Mouse (Mus musculus) MEL (cell line): ENCODE data around the gene Tead1. TPM values are rescaled to one million over a fixed set of nuclear protein-coding genes. Genes with fewer than 3 reads are reported as not detected.

Source experiments
- DNase-seq: peaks from one replicate; pipeline ENCODE4 v3.0.0; 2011; ENCODE audit warnings: low read depth, low spot score
- H3K27ac ChIP-seq: 2 replicates; pipeline ENCODE4 v1.5.1; 2012; ENCODE audit warnings: low read depth, mild to moderate bottlenecking, control low read depth, low read length, moderate library complexity; ENCODE audit not compliant: control insufficient read depth
- H3K27me3 ChIP-seq, 2 experiments: fragments of 150-350 bp in 1 of 2; sonication (generic) in 1 of 2; 2 replicates each; pipeline ENCODE4 v1.6.1; 2012; ENCODE audit warnings: low read length in 2 of 2, mild to moderate bottlenecking in 2 of 2, improper control_type of control experiment in 1 of 2, moderate library complexity in 1 of 2; ENCODE audit not compliant: insufficient read depth in 2 of 2, control insufficient read depth in 1 of 2
- H3K36me3 ChIP-seq, 2 experiments: 2 replicates each; pipeline ENCODE4 v1.6.1; 2012 to 2014; ENCODE audit warnings: low read length in 2 of 2, improper control_type of control experiment in 1 of 2, inconsistent platforms in 1 of 2, mild to moderate bottlenecking in 1 of 2; ENCODE audit not compliant: insufficient read depth in 2 of 2, control insufficient read depth in 1 of 2
- H3K4me1 ChIP-seq, 2 experiments: fragments of 150-350 bp in 1 of 2; sonication (generic) in 1 of 2; 2 replicates each; pipeline ENCODE4 v1.6.1; 2012; ENCODE audit warnings: low read length in 2 of 2, improper control_type of control experiment in 1 of 2, mild to moderate bottlenecking in 1 of 2; ENCODE audit not compliant: insufficient read depth in 2 of 2, control insufficient read depth in 1 of 2
- H3K4me3 ChIP-seq, 2 experiments: fragments of 150-350 bp in 1 of 2; sonication (generic) in 1 of 2; 2 replicates each; pipeline ENCODE4 v1.5.1; 2012; ENCODE audit warnings: low read depth in 2 of 2, low read length in 2 of 2, mild to moderate bottlenecking in 2 of 2, moderate library complexity in 2 of 2, control low read depth in 1 of 2, improper control_type of control experiment in 1 of 2; ENCODE audit not compliant: control insufficient read depth in 1 of 2, insufficient read depth in 1 of 2
- H3K79me2 ChIP-seq: 2 replicates; pipeline ENCODE4 v1.6.1; 2012; ENCODE audit warnings: mild to moderate bottlenecking, low read length, moderate library complexity; ENCODE audit not compliant: control insufficient read depth, poor library complexity, insufficient read depth
- H3K9ac ChIP-seq: 2 replicates; pipeline ENCODE4 v1.6.1; 2012; ENCODE audit warnings: low read depth, mild to moderate bottlenecking, control low read depth, low read length, moderate library complexity; ENCODE audit not compliant: control insufficient read depth, poor library complexity, severe bottlenecking
- H3K9me3 ChIP-seq: fragments of 150-350 bp; sonication (generic); replicated peaks from 2 replicates; pipeline ENCODE4 v1.6.1; 2012; ENCODE audit warnings: mild to moderate bottlenecking, low read length, improper control_type of control experiment, moderate library complexity; ENCODE audit not compliant: insufficient read depth
- BHLHE40 ChIP-seq: IDR thresholded peaks from 2 replicates; pipeline ENCODE4 v1.6.1; 2012; ENCODE audit warnings: low read depth, mild to moderate bottlenecking, inconsistent platforms, low read length, improper control_type of control experiment, borderline replicate concordance
- CHD2 ChIP-seq: IDR thresholded peaks from 2 replicates; pipeline ENCODE4 v1.6.1; 2011; ENCODE audit warnings: low read length, improper control_type of control experiment
- CTCF ChIP-seq, 3 experiments: IDR thresholded peaks in 2 of 3; conservative IDR thresholded peaks in 1 of 3; 2 replicates each; pipeline ENCODE4 v1.5.1; 2011 to 2012; ENCODE audit warnings: low read length in 3 of 3, low read depth in 2 of 3, mild to moderate bottlenecking in 2 of 3, improper control_type of control experiment in 1 of 3, inconsistent platforms in 1 of 3, mixed read lengths in 1 of 3, moderate library complexity in 1 of 3; ENCODE audit not compliant: control insufficient read depth in 1 of 3, insufficient read depth in 1 of 3, poor library complexity in 1 of 3, severe bottlenecking in 1 of 3
- ELF1 ChIP-seq: IDR thresholded peaks from 2 replicates; pipeline ENCODE4 v1.6.1; 2014; ENCODE audit warnings: low read depth, mild to moderate bottlenecking, inconsistent platforms, low read length, improper control_type of control experiment, moderate library complexity
- ETS1 ChIP-seq: IDR thresholded peaks from 2 replicates; pipeline ENCODE4 v1.6.1; 2012; ENCODE audit warnings: low read depth, mild to moderate bottlenecking, inconsistent platforms, low read length, improper control_type of control experiment, moderate library complexity
- GATA1 ChIP-seq: IDR thresholded peaks from 2 replicates; pipeline ENCODE4 v1.6.1; 2011; ENCODE audit warnings: low read depth, low read length, improper control_type of control experiment
- MAFK ChIP-seq: IDR thresholded peaks from 2 replicates; pipeline ENCODE4 v1.6.1; 2011; ENCODE audit warnings: low read depth, mild to moderate bottlenecking, low read length, improper control_type of control experiment, borderline replicate concordance
- MAX ChIP-seq: IDR thresholded peaks from 2 replicates; pipeline ENCODE4 v1.6.1; 2011; ENCODE audit warnings: low read length, improper control_type of control experiment
- MYB ChIP-seq: IDR thresholded peaks from 2 replicates; pipeline ENCODE4 v1.6.1; 2011; ENCODE audit warnings: mild to moderate bottlenecking, low read depth, low read length, improper control_type of control experiment
- MYC ChIP-seq: IDR thresholded peaks from 2 replicates; pipeline ENCODE4 v1.6.1; 2011; ENCODE audit warnings: low read depth, mild to moderate bottlenecking, low read length, improper control_type of control experiment, moderate library complexity
- NELFE ChIP-seq: IDR thresholded peaks from 2 replicates; pipeline ENCODE4 v1.6.1; 2011; ENCODE audit warnings: low read depth, low read length, improper control_type of control experiment
- NRF1 ChIP-seq: IDR thresholded peaks from 2 replicates; pipeline ENCODE4 v1.6.1; 2014; ENCODE audit warnings: low read depth, mild to moderate bottlenecking, inconsistent platforms, low read length, improper control_type of control experiment, moderate library complexity; ENCODE audit not compliant: poor library complexity, insufficient read depth, severe bottlenecking
- POLR2A ChIP-seq, 2 experiments: IDR thresholded peaks; 2 replicates each; pipeline ENCODE4 v1.6.1; 2011 to 2012; ENCODE audit warnings: low read length in 2 of 2, mild to moderate bottlenecking in 2 of 2, control low read depth in 1 of 2, improper control_type of control experiment in 1 of 2, low read depth in 1 of 2, moderate library complexity in 1 of 2; ENCODE audit not compliant: control insufficient read depth in 1 of 2, insufficient read depth in 1 of 2, poor library complexity in 1 of 2
- RAD21 ChIP-seq: IDR thresholded peaks from 2 replicates; pipeline ENCODE4 v1.6.1; 2011; ENCODE audit warnings: mild to moderate bottlenecking, low read depth, low read length, improper control_type of control experiment
- RCOR1 ChIP-seq: IDR thresholded peaks from 2 replicates; pipeline ENCODE4 v1.6.1; 2012; ENCODE audit warnings: low read depth, mild to moderate bottlenecking, inconsistent platforms, low read length, improper control_type of control experiment
- SIN3A ChIP-seq: IDR thresholded peaks from 2 replicates; pipeline ENCODE4 v1.6.1; 2012; ENCODE audit warnings: low read length, improper control_type of control experiment, inconsistent platforms
- SMC3 ChIP-seq: IDR thresholded peaks from 2 replicates; pipeline ENCODE4 v1.6.1; 2011; ENCODE audit warnings: low read depth, low read length, improper control_type of control experiment
- TAL1 ChIP-seq: IDR thresholded peaks from 2 replicates; pipeline ENCODE4 v1.6.1; 2012; ENCODE audit warnings: mild to moderate bottlenecking, inconsistent platforms, low read length, moderate library complexity, mixed read lengths
- TBP ChIP-seq: IDR thresholded peaks from 2 replicates; pipeline ENCODE4 v1.8.0; 2011; ENCODE audit warnings: low read depth, low read length, improper control_type of control experiment
- USF1 ChIP-seq: IDR thresholded peaks from 2 replicates; pipeline ENCODE4 v1.6.1; 2014; ENCODE audit warnings: low read depth, mild to moderate bottlenecking, inconsistent platforms, low read length, improper control_type of control experiment, moderate library complexity
- ZC3H11A ChIP-seq: IDR thresholded peaks from 2 replicates; pipeline ENCODE4 v1.6.1; 2012; ENCODE audit warnings: low read depth, mild to moderate bottlenecking, inconsistent platforms, low read length, improper control_type of control experiment
- ZMIZ1 ChIP-seq: IDR thresholded peaks from 2 replicates; pipeline ENCODE4 v1.6.1; 2012; ENCODE audit warnings: low read depth, mild to moderate bottlenecking, inconsistent platforms, low read length, improper control_type of control experiment, moderate library complexity
- polyA plus RNA-seq, 2 experiments: library from polyadenylated mRNA; stranded (reverse) in 1 of 2; unstranded in 1 of 2; fragments of >175 nt in 1 of 2; fragments of >200 nt in 1 of 2; gene quantifications; 2 replicates each; pipeline versions ENCODE4 v1.2.1 to v1.2.4; 2012; ENCODE audit warnings: low replicate concordance in 2 of 2, low read depth in 1 of 2; ENCODE audit not compliant: insufficient read length in 2 of 2, insufficient read depth in 1 of 2, missing spikeins in 1 of 2
- total RNA-seq: library from RNA; depleted of rRNA; stranded (reverse); fragments of 300-350 nt; gene quantifications from 2 replicates; pipeline ENCODE4 v1.2.3, GENCODE M21; 2012

Tead1 gene
- total and polyA plus RNA-seq, 3 experiments, result not detected

DNA sequence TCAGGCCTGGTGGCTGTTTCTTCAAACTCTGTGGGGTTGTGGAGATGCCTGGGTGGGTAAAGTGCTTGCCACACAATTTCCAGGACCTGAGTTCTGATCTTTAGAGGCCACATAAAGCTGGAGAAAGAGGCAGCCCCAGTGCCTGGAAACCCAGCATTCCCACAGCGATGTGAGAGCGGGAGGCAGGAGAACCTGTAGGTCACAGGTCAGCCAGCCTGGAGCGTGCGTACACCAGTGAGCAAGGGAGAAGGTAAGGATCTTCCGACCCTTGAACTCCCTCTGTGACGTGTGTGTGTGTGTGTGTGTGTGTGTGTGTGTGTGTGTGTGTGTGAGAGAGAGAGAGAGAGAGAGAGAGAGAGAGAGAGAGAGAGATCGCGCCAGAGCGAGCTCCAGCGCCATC lies 14.4 kb downstream of the Tead1 start:
- no peak for TF ChIP-seq ZC3H11A
- TF ChIP-seq RCOR1, result no peak
- TF ChIP-seq CHD2, result no peak
- TF ChIP-seq MAX, result no peak
- TF ChIP-seq POLR2A (IDR thresholded peaks at IDR 0.05; ENCODE audit: control insufficient read depth in 1 of 2, insufficient read depth in 1 of 2, low read depth in 1 of 2, low read length in 2 of 2, poor library complexity in 1 of 2), result no peak
- TF ChIP-seq SIN3A, result no peak
- no peaks in the 10 kb centered on the region for H3K79me2 ChIP-seq
- H3K36me3 ChIP-seq, result no peaks in the 10 kb centered on the region
- H3K9me3 ChIP-seq, result no peaks in the 10 kb centered on the region
- H3K27ac ChIP-seq, result no peak overlapping the region
- H3K27me3 ChIP-seq, result no peaks in the 10 kb centered on the region
- no peak overlapping the region for H3K4me3 ChIP-seq
- no peak overlapping the region for H3K9ac ChIP-seq
- no peaks in the 10 kb centered on the region for H3K4me1 ChIP-seq
- no peak for DNase-seq

DNA sequence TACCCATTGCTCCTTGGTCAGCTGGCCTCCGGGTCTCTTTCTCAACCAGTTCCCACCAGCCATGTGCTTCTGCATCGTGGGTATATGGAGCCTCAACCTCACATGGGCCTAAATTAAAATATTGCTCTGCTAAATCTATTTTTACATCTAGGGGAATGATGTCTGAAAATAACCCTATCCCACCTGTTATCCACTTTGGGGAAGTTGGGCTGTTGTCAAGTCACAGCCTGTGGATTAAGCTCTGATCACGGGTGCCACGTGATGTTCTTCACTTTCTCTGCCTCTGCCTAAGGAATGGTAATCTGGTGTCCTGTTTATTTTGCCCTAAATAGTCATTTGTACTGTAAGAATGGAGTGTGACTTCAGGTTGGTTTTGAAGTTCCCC lies 17.7 kb downstream of the Tead1 start:
- H3K27ac ChIP-seq, result no peak overlapping the region
- H3K4me1 ChIP-seq, result no peaks in the 10 kb centered on the region
- no peaks in the 10 kb centered on the region for H3K79me2 ChIP-seq
- no peak overlapping the region for H3K4me3 ChIP-seq
- no peak for TF ChIP-seq GATA1
- no peak for TF ChIP-seq TBP
- TF ChIP-seq POLR2A (IDR thresholded peaks at IDR 0.05; ENCODE audit: control insufficient read depth in 1 of 2, insufficient read depth in 1 of 2, low read depth in 1 of 2, low read length in 2 of 2, poor library complexity in 1 of 2), result no peak
- no peak for TF ChIP-seq MYB
- TF ChIP-seq ZMIZ1, result no peak
- no peak overlapping the region for H3K9ac ChIP-seq
- H3K9me3 ChIP-seq, result no peaks in the 10 kb centered on the region
- no peaks in the 10 kb centered on the region for H3K36me3 ChIP-seq
- H3K27me3 ChIP-seq, result no peaks in the 10 kb centered on the region
- DNase-seq, result no peak

DNA sequence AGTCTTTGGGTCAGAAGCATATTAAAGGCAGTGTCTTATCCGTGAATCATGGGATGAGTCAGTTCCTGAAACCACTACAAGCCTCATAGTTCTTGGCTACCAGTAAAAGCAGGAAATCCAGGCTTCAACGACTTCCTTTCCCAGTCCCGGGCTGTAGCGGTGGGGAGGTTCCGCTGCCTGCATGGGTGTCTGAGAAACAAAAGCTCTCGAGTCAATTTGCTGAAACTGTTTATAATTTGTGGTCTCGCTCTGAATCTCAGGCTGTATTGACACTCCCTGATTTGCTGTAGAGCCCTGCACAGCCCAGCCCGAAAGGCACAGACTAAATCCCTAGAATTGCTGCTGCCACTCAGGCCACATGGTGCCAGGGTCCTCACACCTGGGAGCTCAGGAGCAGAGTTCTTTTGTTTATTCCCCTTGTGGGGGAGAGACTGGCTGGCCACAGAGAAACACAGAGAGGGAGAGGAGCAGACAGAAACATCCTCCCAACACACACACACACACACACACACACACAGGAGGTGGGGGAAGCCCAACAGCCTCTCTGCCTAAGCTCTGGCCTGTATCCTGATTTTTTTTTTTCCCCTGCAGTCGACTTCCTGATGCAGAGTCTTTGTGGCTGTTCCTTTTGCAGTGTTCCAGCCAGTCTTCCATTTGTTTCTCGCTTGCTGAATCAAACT lies 18.2 kb downstream of the Tead1 start:
- Histone ChIP-seq H3K27me3 (no peaks in the 10 kb centered on the region), H3K4me1 (no peaks in the 10 kb centered on the region), H3K36me3 (no peaks in the 10 kb centered on the region), H3K27ac (no peak overlapping the region), H3K9me3 (no peaks in the 10 kb centered on the region), H3K4me3 (no peak overlapping the region), H3K79me2 (no peaks in the 10 kb centered on the region), H3K9ac (no peak overlapping the region)
- DNase-seq, result no peak
- TF ChIP-seq MAFK (no peak), NELFE (no peak), ETS1 (no peak), ELF1 (no peak), SIN3A (no peak), USF1 (no peak), NRF1 (no peak), SMC3 (no peak), ZMIZ1 (no peak), CTCF (IDR thresholded peaks at IDR 0.05 in 2 of 3, conservative IDR thresholded peaks at IDR 0.05 in 1 of 3; ENCODE audit: control insufficient read depth in 1 of 3, insufficient read depth in 1 of 3, low read depth in 2 of 3, low read length in 3 of 3, poor library complexity in 1 of 3, severe bottlenecking in 1 of 3) (no peak), GATA1 (no peak), RAD21 (no peak), TAL1 (no peak), MYC (no peak), BHLHE40 (no peak)
